Mouse (Mus musculus) hindbrain, embryonic 15.5 days (tissue): ENCODE results near the gene Dst. TPM values are rescaled to one million over a fixed set of nuclear protein-coding genes. Genes with fewer than 3 reads are reported as not detected.
A peak's percentile ranks its signal among the peaks of the same experiment; 100 is the strongest.

Experiments used
- ATAC-seq: fragments of 200-750 bp; cut with Nextera tagmentation; 2 replicates; pipeline ENCODE4 v1.8.0; 2017; ENCODE audit warnings: low read depth, moderate number of reproducible peaks, moderate TSS enrichment; ENCODE audit not compliant: low FRiP score
- H3K27ac ChIP-seq: fragments of 300-500 bp; sonication (generic); replicated peaks from 2 replicates; pipeline ENCODE4 v1.5.1; 2015; ENCODE audit warnings: mild to moderate bottlenecking, inconsistent platforms
- H3K27me3 ChIP-seq: fragments of 300-500 bp; sonication (generic); 2 replicates; pipeline ENCODE4 v1.6.1; 2015; ENCODE audit warnings: control low read depth, inconsistent platforms
- H3K36me3 ChIP-seq: fragments of 300-500 bp; sonication (generic); 2 replicates; pipeline ENCODE4 v1.6.1; 2015; ENCODE audit warnings: control low read depth, inconsistent platforms
- H3K4me1 ChIP-seq: fragments of 300-500 bp; sonication (generic); replicated peaks from 2 replicates; pipeline ENCODE4 v1.6.1; 2015; ENCODE audit warnings: control low read depth, inconsistent platforms
- H3K4me2 ChIP-seq: fragments of 300-500 bp; sonication (generic); 2 replicates; pipeline ENCODE4 v1.6.1; 2015; ENCODE audit warnings: moderate library complexity, mild to moderate bottlenecking, inconsistent platforms
- H3K4me3 ChIP-seq: fragments of 300-500 bp; sonication (generic); 2 replicates; pipeline ENCODE4 v1.5.1; 2015; ENCODE audit warnings: mild to moderate bottlenecking, inconsistent platforms
- H3K9ac ChIP-seq: fragments of 300-500 bp; sonication (generic); 2 replicates; pipeline ENCODE4 v1.6.1; 2015; ENCODE audit warnings: inconsistent platforms
- H3K9me3 ChIP-seq: fragments of 300-500 bp; sonication (generic); 2 replicates; pipeline ENCODE4 v1.6.1; 2016; ENCODE audit warnings: control low read depth, inconsistent platforms
- WGBS: fragments of 180-500 bp; shearing (Covaris S2); methylation state at CpG from one replicate; pipeline ENCODE4 v1.1.7; 2015; 5-methylcytosine and 5-hydroxymethylcytosine counted together
- polyA plus RNA-seq: library from polyadenylated mRNA; unstranded; fragments of >200 nt; fragmentation: Nextera tagmentation; extraction: Ambion mirVana; gene quantifications from 2 replicates; pipeline ENCODE4 v1.2.1, GENCODE M21; 2015

Gene Dst
- polyA plus RNA-seq, 1 experiment from 2014 or later, result 39.4 TPM

GRCm38 (mm10) chr1:34094301-34094700 is 186.3 kb downstream of the Dst start:
- H3K27me3 ChIP-seq, result no peaks in the 10 kb centered on the region
- H3K9ac ChIP-seq, result no peak overlapping the region
- H3K9me3 ChIP-seq, result no peaks in the 10 kb centered on the region
- no peak overlapping the region for H3K4me3 ChIP-seq
- H3K27ac ChIP-seq, result no peak overlapping the region
- peaks cover 21% of the 10 kb centered on the region for H3K4me1 ChIP-seq
- 40% methylated on average over 5 of the region's 5 CpGs for WGBS
- no peaks in the 10 kb centered on the region for H3K36me3 ChIP-seq
- no peak for ATAC-seq
- no peak overlapping the region for H3K4me2 ChIP-seq

GRCm38 (mm10) chr1:34095173-34095572 is 187.1 kb downstream of the Dst start:
- no peaks in the 10 kb centered on the region for H3K36me3 ChIP-seq
- peaks cover 21% of the 10 kb centered on the region for H3K4me1 ChIP-seq
- no peaks in the 10 kb centered on the region for H3K27me3 ChIP-seq
- no peaks in the 10 kb centered on the region for H3K9me3 ChIP-seq
- H3K9ac ChIP-seq, result no peak overlapping the region
- no peak for ATAC-seq
- 63% methylated on average over 4 of the region's 4 CpGs for WGBS
- no peak overlapping the region for H3K4me2 ChIP-seq
- no peak overlapping the region for H3K4me3 ChIP-seq
- H3K27ac ChIP-seq, result no peak overlapping the region; the same call in 1 of the 2 replicates

GRCm38 (mm10) chr1:34096923-34097322 is 188.9 kb downstream of the Dst start:
- H3K27ac ChIP-seq, result peak overlapping the region; percentile 43; the same call in 1 of the 2 replicates
- no peak overlapping the region for H3K9ac ChIP-seq
- H3K4me3 ChIP-seq, result no peak overlapping the region
- no peak overlapping the region for H3K4me2 ChIP-seq
- ATAC-seq, result 0 out of 2 replicates have a peak, but pooled peaks have one; percentile 32
- 56% methylated on average over 3 of the region's 3 CpGs for WGBS
- H3K4me1 ChIP-seq, result peaks cover 24% of the 10 kb centered on the region
- no peaks in the 10 kb centered on the region for H3K36me3 ChIP-seq
- no peaks in the 10 kb centered on the region for H3K9me3 ChIP-seq
- no peaks in the 10 kb centered on the region for H3K27me3 ChIP-seq

GRCm38 (mm10) chr1:34097640-34098039 is 189.6 kb downstream of the Dst start:
- Histone ChIP-seq H3K4me3 (no peak overlapping the region), H3K27ac (peak overlapping the region; percentile 43; the same call in 1 of the 2 replicates), H3K9me3 (no peaks in the 10 kb centered on the region), H3K4me2 (no peak overlapping the region), H3K4me1 (peaks cover 24% of the 10 kb centered on the region), H3K27me3 (no peaks in the 10 kb centered on the region), H3K9ac (no peak overlapping the region), H3K36me3 (no peaks in the 10 kb centered on the region)
- peak; percentile 75; the same call in 1 of the 2 replicates for ATAC-seq
- WGBS, result 28% methylated on average over 4 of the region's 4 CpGs

- 34% methylated on average over 3 of the region's 3 CpGs for WGBS
- no peak overlapping the region for H3K9ac ChIP-seq
- H3K4me3 ChIP-seq, result no peak overlapping the region
- H3K27me3 ChIP-seq, result no peaks in the 10 kb centered on the region
- H3K9me3 ChIP-seq, result no peaks in the 10 kb centered on the region
- ATAC-seq, result no peak
- no peaks in the 10 kb centered on the region for H3K36me3 ChIP-seq
- H3K27ac ChIP-seq, result no peak overlapping the region
- no peak overlapping the region for H3K4me2 ChIP-seq
- peaks cover 35% of the 10 kb centered on the region for H3K4me1 ChIP-seq
These were observed 191.4 kb downstream of the Dst start for GRCm38 (mm10) chr1:34099439-34099838.

- H3K9ac ChIP-seq, result no peak overlapping the region
- no peak overlapping the region for H3K27ac ChIP-seq
- H3K9me3 ChIP-seq, result no peaks in the 10 kb centered on the region
- no peaks in the 10 kb centered on the region for H3K27me3 ChIP-seq
- ATAC-seq, result no peak
- WGBS, result 24% methylated on average over 4 of the region's 4 CpGs
- no peak overlapping the region for H3K4me2 ChIP-seq
- H3K4me1 ChIP-seq, result peaks cover 41% of the 10 kb centered on the region
- H3K36me3 ChIP-seq, result no peaks in the 10 kb centered on the region
- H3K4me3 ChIP-seq, result no peak overlapping the region
These were observed 192.4 kb downstream of the Dst start for GRCm38 (mm10) chr1:34100385-34100784.

GRCm38 (mm10) chr1:34102604-34103003 is 194.6 kb downstream of the Dst start:
- no peaks in the 10 kb centered on the region for H3K9me3 ChIP-seq
- no peak overlapping the region for H3K9ac ChIP-seq
- peaks cover 42% of the 10 kb centered on the region for H3K4me1 ChIP-seq
- H3K4me3 ChIP-seq, result no peak overlapping the region
- H3K27me3 ChIP-seq, result no peaks in the 10 kb centered on the region
- no peak overlapping the region for H3K27ac ChIP-seq
- 90% methylated on average over 2 of the region's 2 CpGs for WGBS
- ATAC-seq, result no peak
- no peak overlapping the region for H3K4me2 ChIP-seq
- no peaks in the 10 kb centered on the region for H3K36me3 ChIP-seq

- Histone ChIP-seq H3K4me2 (0 out of 2 replicates have a peak overlapping the region, but pooled peaks have one; percentile 7), H3K27me3 (no peaks in the 10 kb centered on the region), H3K4me1 (peaks cover 36% of the 10 kb centered on the region), H3K9me3 (no peaks in the 10 kb centered on the region), H3K9ac (no peak overlapping the region), H3K4me3 (no peak overlapping the region), H3K27ac (no peak overlapping the region), H3K36me3 (no peaks in the 10 kb centered on the region)
- no peak for ATAC-seq
- 67% methylated on average over 3 of the region's 3 CpGs for WGBS
These were observed 195.2 kb downstream of the Dst start for GRCm38 (mm10) chr1:34103176-34103575.

- no peaks in the 10 kb centered on the region for H3K9me3 ChIP-seq
- H3K4me2 ChIP-seq, result 0 out of 2 replicates have a peak overlapping the region, but pooled peaks have one; percentile 7
- no peaks in the 10 kb centered on the region for H3K27me3 ChIP-seq
- H3K9ac ChIP-seq, result no peak overlapping the region
- H3K36me3 ChIP-seq, result no peaks in the 10 kb centered on the region
- WGBS, result 2% methylated on average over 3 of the region's 3 CpGs
- no peak overlapping the region for H3K4me3 ChIP-seq
- H3K4me1 ChIP-seq, result peaks cover 31% of the 10 kb centered on the region
- H3K27ac ChIP-seq, result no peak overlapping the region
- no peak for ATAC-seq
These were observed 195.7 kb downstream of the Dst start for GRCm38 (mm10) chr1:34103713-34104172.

- peaks cover 31% of the 10 kb centered on the region for H3K4me1 ChIP-seq
- H3K36me3 ChIP-seq, result no peaks in the 10 kb centered on the region
- no peak overlapping the region for H3K4me3 ChIP-seq
- no peak overlapping the region for H3K27ac ChIP-seq
- H3K9me3 ChIP-seq, result no peaks in the 10 kb centered on the region
- 34% methylated on average over 8 of the region's 8 CpGs for WGBS
- H3K9ac ChIP-seq, result no peak overlapping the region
- no peak overlapping the region for H3K4me2 ChIP-seq
- H3K27me3 ChIP-seq, result no peaks in the 10 kb centered on the region
- no peak for ATAC-seq
These were observed 196.8 kb downstream of the Dst start for GRCm38 (mm10) chr1:34104846-34105245.

GRCm38 (mm10) chr1:34106606-34107005 is 198.6 kb downstream of the Dst start:
- H3K27ac ChIP-seq, result no peak overlapping the region
- peaks cover 33% of the 10 kb centered on the region for H3K4me1 ChIP-seq
- H3K4me3 ChIP-seq, result no peak overlapping the region
- no peaks in the 10 kb centered on the region for H3K36me3 ChIP-seq
- H3K4me2 ChIP-seq, result no peak overlapping the region
- H3K9ac ChIP-seq, result 0 out of 2 replicates have a peak overlapping the region, but pooled peaks have one; percentile 5
- no peak for ATAC-seq
- H3K9me3 ChIP-seq, result no peaks in the 10 kb centered on the region
- WGBS, result 14% methylated on average over 8 of the region's 8 CpGs
- H3K27me3 ChIP-seq, result no peaks in the 10 kb centered on the region

- WGBS, result 36% methylated on average over 8 of the region's 8 CpGs
- Histone ChIP-seq H3K9ac (no peak overlapping the region), H3K36me3 (no peaks in the 10 kb centered on the region), H3K27ac (no peak overlapping the region), H3K9me3 (no peaks in the 10 kb centered on the region), H3K27me3 (no peaks in the 10 kb centered on the region), H3K4me2 (no peak overlapping the region), H3K4me1 (peaks cover 33% of the 10 kb centered on the region), H3K4me3 (no peak overlapping the region)
- ATAC-seq, result no peak
These were observed 199.1 kb downstream of the Dst start for GRCm38 (mm10) chr1:34107076-34107475.

GRCm38 (mm10) chr1:34109599-34110210 is 201.7 kb downstream of the Dst start:
- no peak for ATAC-seq
- WGBS, result 78% methylated on average over 6 of the region's 6 CpGs
- Histone ChIP-seq H3K9ac (no peak overlapping the region), H3K27me3 (no peaks in the 10 kb centered on the region), H3K4me1 (peaks cover 21% of the 10 kb centered on the region), H3K9me3 (no peaks in the 10 kb centered on the region), H3K4me2 (no peak overlapping the region), H3K36me3 (no peaks in the 10 kb centered on the region), H3K27ac (no peak overlapping the region), H3K4me3 (no peak overlapping the region)
